Mouse (Mus musculus) neutrophil, adult 5-6 weeks (primary cell): Measurements from ENCODE around the gene Kmt2c. TPM values are rescaled to one million over a fixed set of nuclear protein-coding genes. Genes with fewer than 3 reads are reported as not detected.
"Not testable (repeated sequence)": the region's sequence is repeated elsewhere in the genome, so short reads cannot be mapped to it uniquely, and the experiment has no call there.

Experiments
- ATAC-seq: fragments of 151-379, 151-347 bp; 2 replicates; pipeline ENCODE4 v1.8.0; 2017; ENCODE audit warnings: mild to moderate bottlenecking, moderate TSS enrichment; ENCODE audit not compliant: insufficient number of reproducible peaks, poor library complexity, low FRiP score, severe bottlenecking; ENCODE audit errors: extremely low read depth
- total RNA-seq: library from RNA; stranded (forward); fragments of 200-1000 nt; gene quantifications from 2 replicates; pipeline ENCODE4 v1.2.3, GENCODE M21; 2017

Kmt2c gene
- total RNA-seq, 1 experiment from 2014 or later, result 144 TPM

- no peak for ATAC-seq
These were observed 21.2 kb upstream of the Kmt2c start for GRCm38 (mm10) chr5:25519820-25520219.

GRCm38 (mm10) chr5:25517550-25517949 is 19.0 kb upstream of the Kmt2c start:
- ATAC-seq, result no peak

- no peak for ATAC-seq
These were observed 17.8 kb upstream of the Kmt2c start for GRCm38 (mm10) chr5:25516301-25516895.

- ATAC-seq, result no peak
These were observed 17.2 kb upstream of the Kmt2c start, which contains the start of gene Cct8l1 for GRCm38 (mm10) chr5:25515767-25516166. Cct8l1 (plus strand) TSS chr5:25516067.

- no peak for ATAC-seq
These were observed 7.5 kb upstream of the Kmt2c start for GRCm38 (mm10) chr5:25506041-25506440.

GRCm38 (mm10) chr5:25500686-25501085 is 2.1 kb upstream of the Kmt2c start:
- ATAC-seq, result no peak

- peak; percentile 74 for ATAC-seq
These were observed 1.1 kb upstream of the Kmt2c start for GRCm38 (mm10) chr5:25499423-25500398.

- peak; percentile 56 for ATAC-seq
These were observed 339 bp upstream of the Kmt2c start for GRCm38 (mm10) chr5:25498821-25499422.

GRCm38 (mm10) chr5:25497720-25498345 is 750 bp downstream of the Kmt2c start:
- ATAC-seq, result no peak

GRCm38 (mm10) chr5:25497369-25497719 is 1.2 kb downstream of the Kmt2c start:
- no peak for ATAC-seq

GRCm38 (mm10) chr5:25496652-25497051 is 1.9 kb downstream of the Kmt2c start:
- ATAC-seq, result no peak

GRCm38 (mm10) chr5:25478863-25479262 is 19.7 kb downstream of the Kmt2c start:
- no peak for ATAC-seq

- no peak for ATAC-seq
These were observed 22.8 kb downstream of the Kmt2c start for GRCm38 (mm10) chr5:25475789-25476188.

GRCm38 (mm10) chr5:25472070-25472469 is 26.5 kb downstream of the Kmt2c start:
- ATAC-seq, result no peak

GRCm38 (mm10) chr5:25461956-25462355 is 36.6 kb downstream of the Kmt2c start:
- ATAC-seq, result no peak

- not testable (repeated sequence) for ATAC-seq
These were observed 43.2 kb downstream of the Kmt2c start for GRCm38 (mm10) chr5:25455432-25455831.

GRCm38 (mm10) chr5:25452691-25453090 is 45.9 kb downstream of the Kmt2c start:
- no peak for ATAC-seq

GRCm38 (mm10) chr5:25437508-25437907 is 61.1 kb downstream of the Kmt2c start:
- ATAC-seq, result no peak

- ATAC-seq, result peak; percentile 84; the same call in 1 of the 2 replicates
These were observed 62.5 kb downstream of the Kmt2c start for GRCm38 (mm10) chr5:25436081-25436480.
